Mouse (Mus musculus) mouse trophoblast stem cell (cell line): Measurements from ENCODE around the gene Malsu1.

Experiments
- in situ Hi-C, 2 experiments: fragments of 300-500 bp; cut with MseI, MboI; formaldehyde crosslinking; loops; 2 replicates in 1 of 2; 3 replicates in 1 of 2; pipeline ENCODE4 v1.15.1; 2025

The Malsu1 gene

GRCm38 (mm10) chr6:49073304-49074116 lies at the start of gene Malsu1:
Malsu1 (plus strand) TSS chr6:49073795.
- in situ Hi-C loops: loop anchor here in 1 of 2 experiments (25.0 kb wide), 1 partner anchor 314 kb away; the partner anchor contains the start of gene Stk31

GRCm38 (mm10) chr6:49025290-49025689 lies 48.3 kb upstream of the Malsu1 start:
- in situ Hi-C loops: no loop called here

GRCm38 (mm10) chr6:49026496-49026895 lies 47.1 kb upstream of the Malsu1 start:
- in situ Hi-C loops: no loop called here

GRCm38 (mm10) chr6:49028019-49028418 lies 45.6 kb upstream of the Malsu1 start:
- in situ Hi-C loops: no loop called here

GRCm38 (mm10) chr6:49028708-49029107 lies 44.9 kb upstream of the Malsu1 start:
- in situ Hi-C loops: no loop called here

- in situ Hi-C loops: no loop called here
These were observed 42.4 kb upstream of the Malsu1 start for GRCm38 (mm10) chr6:49031230-49031629.

GRCm38 (mm10) chr6:49032783-49033182 lies 40.8 kb upstream of the Malsu1 start:
- in situ Hi-C loops: no loop called here

GRCm38 (mm10) chr6:49036275-49037267 lies 37.0 kb upstream of the Malsu1 start, which contains the start of gene Gpnmb:
Gpnmb (plus strand) TSS chr6:49036546.
- in situ Hi-C loops: no loop called here

- in situ Hi-C loops: no loop called here
These were observed 36.3 kb upstream of the Malsu1 start for GRCm38 (mm10) chr6:49037268-49037662.

GRCm38 (mm10) chr6:49039470-49040180 lies 34.0 kb upstream of the Malsu1 start:
- in situ Hi-C loops: no loop called here

GRCm38 (mm10) chr6:49046502-49046901 lies 27.1 kb upstream of the Malsu1 start:
- in situ Hi-C loops: no loop called here

- in situ Hi-C loops: no loop called here
These were observed 26.6 kb upstream of the Malsu1 start for GRCm38 (mm10) chr6:49046976-49047375.

- in situ Hi-C loops: no loop called here
These were observed 25.7 kb upstream of the Malsu1 start for GRCm38 (mm10) chr6:49047848-49048247.

GRCm38 (mm10) chr6:49048395-49048794 lies 25.2 kb upstream of the Malsu1 start:
- in situ Hi-C loops: no loop called here

GRCm38 (mm10) chr6:49050677-49051410 lies 22.8 kb upstream of the Malsu1 start:
- in situ Hi-C loops: loop anchor here in 1 of 2 experiments (10.0 to 25.0 kb wide), 2 partner anchors 144 to 336 kb away; partner anchors contain the start of gene Stk31

GRCm38 (mm10) chr6:49052191-49052590 lies 21.4 kb upstream of the Malsu1 start:
- in situ Hi-C loops: loop anchor here in 1 of 2 experiments (10.0 to 25.0 kb wide), 2 partner anchors 143 to 335 kb away; partner anchors contain the start of gene Stk31

- in situ Hi-C loops: loop anchor here in 1 of 2 experiments (10.0 to 25.0 kb wide), 2 partner anchors 140 to 332 kb away; partner anchors contain the start of gene Stk31
These were observed 18.3 kb upstream of the Malsu1 start for GRCm38 (mm10) chr6:49055256-49055733.

GRCm38 (mm10) chr6:49056009-49056408 lies 17.6 kb upstream of the Malsu1 start:
- in situ Hi-C loops: loop anchor here in 1 of 2 experiments (10.0 to 25.0 kb wide), 2 partner anchors 139 to 331 kb away; partner anchors contain the start of gene Stk31

GRCm38 (mm10) chr6:49057053-49058021 lies 16.3 kb upstream of the Malsu1 start:
- in situ Hi-C loops: loop anchor here in 1 of 2 experiments (10.0 to 25.0 kb wide), 2 partner anchors 137 to 330 kb away; partner anchors contain the start of gene Stk31
